Mouse (Mus musculus) T-helper 17 cell (primary cell): Measurements from ENCODE around the gene Ccdc57.

Experiments
- in situ Hi-C, 2 experiments: fragments of 300-600 bp; cut with MboI, MseI; formaldehyde crosslinking; loops; 1 replicate in 1 of 2; 2 replicates in 1 of 2; pipeline ENCODE4 v1.15.1; 2025; ENCODE audit warnings: high pct_unique_total_duplicates in 2 of 2

Gene Ccdc57

GRCm38 (mm10) chr11:120852083-120852935 is 80.4 kb downstream of the Ccdc57 start:
- in situ Hi-C loops = no loop called here

GRCm38 (mm10) chr11:120851582-120851981 is 81.1 kb downstream of the Ccdc57 start:
- in situ Hi-C loops = no loop called here

- in situ Hi-C loops = no loop called here
Observed at GRCm38 (mm10) chr11:120851132-120851531, 81.5 kb downstream of the Ccdc57 start.

GRCm38 (mm10) chr11:120850331-120851030 is 82.2 kb downstream of the Ccdc57 start:
- in situ Hi-C loops = no loop called here

- in situ Hi-C loops = loop anchor here in 1 of 2 experiments (25.0 kb wide), 1 partner anchor 1685 kb away; no protein-coding TSS in a partner anchor
Observed at GRCm38 (mm10) chr11:120846725-120847475, 85.8 kb downstream of the Ccdc57 start.

GRCm38 (mm10) chr11:120844329-120844728 is 88.3 kb downstream of the Ccdc57 start:
- in situ Hi-C loops = loop anchor here in 1 of 2 experiments (25.0 kb wide), 1 partner anchor 1682 kb away; no protein-coding TSS in a partner anchor

GRCm38 (mm10) chr11:120833555-120834280 is 99.0 kb downstream of the Ccdc57 start:
- in situ Hi-C loops = loop anchor here in 1 of 2 experiments (25.0 kb wide), 1 partner anchor 1671 kb away; no protein-coding TSS in a partner anchor

- in situ Hi-C loops = loop anchor here in 1 of 2 experiments (25.0 kb wide), 1 partner anchor 1671 kb away; no protein-coding TSS in a partner anchor
Observed at GRCm38 (mm10) chr11:120832962-120833361, 99.7 kb downstream of the Ccdc57 start.

- in situ Hi-C loops = loop anchor here in 1 of 2 experiments (25.0 kb wide), 1 partner anchor 1670 kb away; no protein-coding TSS in a partner anchor
Observed at GRCm38 (mm10) chr11:120831659-120832440, 100.8 kb downstream of the Ccdc57 start.

- in situ Hi-C loops = loop anchor here in 1 of 2 experiments (25.0 kb wide), 1 partner anchor 1668 kb away; no protein-coding TSS in a partner anchor
Observed at GRCm38 (mm10) chr11:120830686-120831085, 102.0 kb downstream of the Ccdc57 start.

- in situ Hi-C loops = loop anchor here in 1 of 2 experiments (25.0 kb wide), 1 partner anchor 1668 kb away; no protein-coding TSS in a partner anchor
Observed at GRCm38 (mm10) chr11:120829757-120830532, 102.7 kb downstream of the Ccdc57 start.

GRCm38 (mm10) chr11:120828416-120828815 is 104.3 kb downstream of the Ccdc57 start:
- in situ Hi-C loops = loop anchor here in 1 of 2 experiments (25.0 kb wide), 1 partner anchor 1666 kb away; no protein-coding TSS in a partner anchor

- in situ Hi-C loops = loop anchor here in 1 of 2 experiments (25.0 kb wide), 1 partner anchor 1664 kb away; no protein-coding TSS in a partner anchor
Observed at GRCm38 (mm10) chr11:120826016-120826953, 106.4 kb downstream of the Ccdc57 start.

- in situ Hi-C loops = loop anchor here in 1 of 2 experiments (25.0 kb wide), 1 partner anchor 1663 kb away; no protein-coding TSS in a partner anchor
Observed at GRCm38 (mm10) chr11:120825289-120825863, 107.3 kb downstream of the Ccdc57 start.

- in situ Hi-C loops = loop anchor here in 1 of 2 experiments (25.0 kb wide), 1 partner anchor 1663 kb away; no protein-coding TSS in a partner anchor
Observed at GRCm38 (mm10) chr11:120824787-120825288, 107.8 kb downstream of the Ccdc57 start.

- in situ Hi-C loops = no loop called here
Observed at GRCm38 (mm10) chr11:120823956-120824786, 108.5 kb downstream of the Ccdc57 start, which contains the start of gene Fasn. Fasn (minus strand) TSS chr11:120824547.
